Mouse (Mus musculus) kidney, postnatal 0 days (tissue): Measurements from ENCODE around the gene Vps11. TPM values are rescaled to one million over a fixed set of nuclear protein-coding genes. Genes with fewer than 3 reads are reported as not detected.

ENCODE experiments used
- ATAC-seq: fragments of 200-750 bp; cut with Nextera tagmentation; replicated peaks from 2 replicates; pipeline ENCODE4 v1.8.0; 2017; ENCODE audit warnings: low read depth, moderate number of reproducible peaks, moderate TSS enrichment, moderate library complexity; ENCODE audit not compliant: low FRiP score
- DNase-seq: peaks from one replicate; pipeline ENCODE4 v3.0.0-alpha.2; 2016; ENCODE audit warnings: low spot score
- H3K27ac ChIP-seq: fragments of 300-500 bp; sonication (generic); 2 replicates; pipeline ENCODE4 v1.5.1; 2014; ENCODE audit warnings: mild to moderate bottlenecking
- H3K27me3 ChIP-seq: fragments of 300-500 bp; sonication (generic); 2 replicates; pipeline ENCODE4 v1.6.1; 2014; ENCODE audit warnings: low read length, mixed read lengths; ENCODE audit not compliant: insufficient read depth
- H3K36me3 ChIP-seq: fragments of 300-500 bp; sonication (generic); 2 replicates; pipeline ENCODE4 v1.6.1; 2014; ENCODE audit warnings: low read length, mixed read lengths; ENCODE audit not compliant: insufficient read depth
- H3K4me1 ChIP-seq: fragments of 300-500 bp; sonication (generic); replicated peaks from 2 replicates; pipeline ENCODE4 v1.6.1; 2014; ENCODE audit warnings: antibody characterized with exemption, low read length, mixed read lengths; ENCODE audit not compliant: insufficient read depth
- H3K4me2 ChIP-seq: fragments of 300-500 bp; sonication (generic); 2 replicates; pipeline ENCODE4 v1.6.1; 2014; ENCODE audit warnings: mild to moderate bottlenecking, low read length, moderate library complexity, mixed read lengths
- H3K4me3 ChIP-seq: fragments of 300-500 bp; sonication (generic); replicated peaks from 2 replicates; pipeline ENCODE4 v1.5.1; 2014; ENCODE audit warnings: low read depth, low read length
- H3K9ac ChIP-seq: fragments of 300-500 bp; sonication (generic); 2 replicates; pipeline ENCODE4 v1.6.1; 2014; ENCODE audit warnings: low read depth, low read length
- H3K9me3 ChIP-seq: fragments of 300-500 bp; sonication (generic); replicated peaks from 2 replicates; pipeline ENCODE4 v1.6.1; 2016; ENCODE audit warnings: low read length, inconsistent platforms, mixed read lengths
- CTCF ChIP-seq: IDR thresholded peaks from 2 replicates; pipeline ENCODE4 v1.5.1; 2016; ENCODE audit warnings: antibody characterized with exemption, low read depth, mild to moderate bottlenecking, moderate library complexity
- WGBS: fragments of 180-500 bp; shearing (Covaris S2); extraction: QIAGEN DNeasy Blood & Tissue Kit; methylation state at CpG from one replicate; pipeline ENCODE4 v1.1.7; 2014; 5-methylcytosine and 5-hydroxymethylcytosine counted together
- polyA plus RNA-seq: library from polyadenylated mRNA; unstranded; fragments of >200 nt; fragmentation: Nextera tagmentation; extraction: Ambion mirVana; gene quantifications from 2 replicates; pipeline ENCODE4 v1.2.1, GENCODE M21; 2015

Vps11 gene
- polyA plus RNA-seq, 1 experiment from 2014 or later = 30.3 TPM

- under 1% methylated on average over 88 of the region's 91 CpGs for WGBS
- Histone ChIP-seq H3K4me3 (peak within 1 kb of the TSS; percentile 85), H3K4me2 (peak within 1 kb of the TSS; percentile 90), H3K36me3 (peaks cover 26% of the 10 kb centered on the region; the same call in 1 of the 2 replicates), H3K9ac (peak within 1 kb of the TSS; percentile 88), H3K27ac (peak within 1 kb of the TSS; percentile 90), H3K4me1 (peaks cover 6% of the 10 kb centered on the region; the same call in 1 of the 2 replicates), H3K27me3 (no peaks in the 10 kb centered on the region), H3K9me3 (no peaks in the 10 kb centered on the region)
- TF ChIP-seq CTCF = peak; percentile 61
- ATAC-seq (peak; percentile 97), DNase-seq (peak; percentile 100)
Observed at GRCm38 (mm10) chr9:44334396-44335330, 26.8 kb downstream of the Vps11 start, which contains the start of gene H2afx. Gene H2afx (plus strand): TSS chr9:44334694.

GRCm38 (mm10) chr9:44332918-44333638 lies 28.4 kb downstream of the Vps11 start:
- DNase-seq (no peak), ATAC-seq (no peak)
- Histone ChIP-seq H3K4me2 (no peak overlapping the region), H3K9me3 (no peaks in the 10 kb centered on the region), H3K36me3 (peaks cover 25% of the 10 kb centered on the region; the same call in 1 of the 2 replicates), H3K27me3 (no peaks in the 10 kb centered on the region), H3K9ac (no peak overlapping the region), H3K27ac (no peak overlapping the region), H3K4me1 (peaks cover 7% of the 10 kb centered on the region; the same call in 1 of the 2 replicates), H3K4me3 (no peak overlapping the region)
- 94% methylated on average over 13 of the region's 13 CpGs for WGBS
- no peak for TF ChIP-seq CTCF

- Histone ChIP-seq H3K4me1 (peaks cover 8% of the 10 kb centered on the region; the same call in 1 of the 2 replicates), H3K4me2 (no peak overlapping the region), H3K9me3 (no peaks in the 10 kb centered on the region), H3K27ac (no peak overlapping the region), H3K4me3 (no peak overlapping the region), H3K36me3 (0 out of 2 replicates have a peak, but pooled peaks cover 20% of the 10 kb centered on the region), H3K27me3 (no peaks in the 10 kb centered on the region), H3K9ac (no peak overlapping the region)
- no peak for ATAC-seq
- no peak for DNase-seq
- TF ChIP-seq CTCF = no peak
- WGBS = 91% methylated on average over 6 of the region's 6 CpGs
Observed at GRCm38 (mm10) chr9:44330736-44331135, 30.7 kb downstream of the Vps11 start.

- no peak for ATAC-seq
- WGBS = 88% methylated on average over 5 of the region's 5 CpGs
- no peak for TF ChIP-seq CTCF
Observed at GRCm38 (mm10) chr9:44327926-44328325, 33.5 kb downstream of the Vps11 start.

GRCm38 (mm10) chr9:44327064-44327711 lies 34.3 kb downstream of the Vps11 start:
- Histone ChIP-seq H3K4me2 (peak overlapping the region; percentile 80), H3K27me3 (no peaks in the 10 kb centered on the region), H3K4me3 (peak overlapping the region; percentile 76), H3K27ac (peak overlapping the region; percentile 94), H3K36me3 (0 out of 2 replicates have a peak, but pooled peaks cover 13% of the 10 kb centered on the region), H3K4me1 (peaks cover 8% of the 10 kb centered on the region; the same call in 1 of the 2 replicates), H3K9me3 (no peaks in the 10 kb centered on the region), H3K9ac (peak overlapping the region; percentile 81)
- no peak for TF ChIP-seq CTCF
- DNase-seq = peak; percentile 76
- under 1% methylated on average over 22 of the region's 22 CpGs for WGBS
- peak; percentile 18; the same call in 1 of the 2 replicates for ATAC-seq

More at GRCm38 (mm10) chr9:44327926-44328325, 33.5 kb downstream of the Vps11 start:
- H3K27me3 ChIP-seq = no peaks in the 10 kb centered on the region
- H3K9ac ChIP-seq = no peak overlapping the region
- 0 out of 2 replicates have a peak overlapping the region, but pooled peaks have one; percentile 94 for H3K27ac ChIP-seq
- DNase-seq = no peak
- H3K4me2 ChIP-seq = peak overlapping the region; percentile 80
- H3K4me1 ChIP-seq = peaks cover 8% of the 10 kb centered on the region; the same call in 1 of the 2 replicates
- no peaks in the 10 kb centered on the region for H3K9me3 ChIP-seq
- peak overlapping the region; percentile 76 for H3K4me3 ChIP-seq
- H3K36me3 ChIP-seq = 0 out of 2 replicates have a peak, but pooled peaks cover 19% of the 10 kb centered on the region
